Mouse (Mus musculus) forebrain, embryonic 10.5 days (tissue): Measurements from ENCODE around the gene Cpne5. TPM values are rescaled to one million over a fixed set of nuclear protein-coding genes. Genes with fewer than 3 reads are reported as not detected.

ENCODE experiments used
- DNase-seq: peaks from one replicate; pipeline ENCODE4 v3.0.0-alpha.2; 2017; ENCODE audit warnings: low spot score; ENCODE audit errors: extremely low spot score
- H3K27ac ChIP-seq: fragments of 300-500 bp; sonication (generic); 2 replicates; pipeline ENCODE4 v1.5.1; 2016; ENCODE audit warnings: mild to moderate bottlenecking
- H3K27me3 ChIP-seq: fragments of 300-500 bp; sonication (generic); 2 replicates; pipeline ENCODE4 v1.6.1; 2016; ENCODE audit warnings: mild to moderate bottlenecking; ENCODE audit not compliant: poor library complexity, severe bottlenecking
- H3K36me3 ChIP-seq: fragments of 300-500 bp; sonication (generic); replicated peaks from 2 replicates; pipeline ENCODE4 v1.6.1; 2016; ENCODE audit warnings: mild to moderate bottlenecking, moderate library complexity
- H3K4me1 ChIP-seq: fragments of 300-500 bp; sonication (generic); 2 replicates; pipeline ENCODE4 v1.6.1; 2016
- H3K4me3 ChIP-seq: fragments of 300-500 bp; sonication (generic); 2 replicates; pipeline ENCODE4 v1.5.1; 2016; ENCODE audit warnings: mild to moderate bottlenecking, moderate library complexity
- H3K9me3 ChIP-seq: fragments of 300-500 bp; sonication (generic); 2 replicates; pipeline ENCODE4 v1.6.1; 2016; ENCODE audit warnings: mild to moderate bottlenecking, moderate library complexity
- WGBS: fragments of 180-500 bp; shearing (Covaris S2); methylation state at CpG from one replicate; pipeline ENCODE4 v1.1.7; 2016; 5-methylcytosine and 5-hydroxymethylcytosine counted together
- polyA plus RNA-seq: library from polyadenylated mRNA; unstranded; fragments of >200 nt; fragmentation: Nextera tagmentation; extraction: Ambion mirVana; gene quantifications from 2 replicates; pipeline ENCODE4 v1.2.1, GENCODE M21; 2016

Cpne5 gene
- polyA plus RNA-seq, 1 experiment from 2014 or later = 5.3 TPM

- Histone ChIP-seq H3K27me3 (peaks cover 56% of the 10 kb centered on the region), H3K4me1 (peaks cover 70% of the 10 kb centered on the region), H3K4me3 (peak overlapping the region; percentile 15; the same call in 1 of the 2 replicates), H3K27ac (peak overlapping the region; percentile 74), H3K36me3 (no peaks in the 10 kb centered on the region), H3K9me3 (no peaks in the 10 kb centered on the region)
- 10% methylated on average over 10 of the region's 10 CpGs for WGBS
- DNase-seq = no peak
Measured at GRCm38 (mm10) chr17:29186989-29187859, 50.7 kb downstream of the Cpne5 start.

GRCm38 (mm10) chr17:29185376-29186046, 52.5 kb downstream of the Cpne5 start:
- H3K27me3 ChIP-seq = peaks cover 47% of the 10 kb centered on the region
- H3K4me3 ChIP-seq = no peak overlapping the region
- peaks cover 60% of the 10 kb centered on the region for H3K4me1 ChIP-seq
- no peaks in the 10 kb centered on the region for H3K36me3 ChIP-seq
- H3K27ac ChIP-seq = peak overlapping the region; percentile 68
- no peaks in the 10 kb centered on the region for H3K9me3 ChIP-seq
- 34% methylated on average over 7 of the region's 7 CpGs for WGBS
- DNase-seq = no peak

GRCm38 (mm10) chr17:29183162-29183561, 54.8 kb downstream of the Cpne5 start:
- Histone ChIP-seq H3K36me3 (no peaks in the 10 kb centered on the region), H3K4me1 (peaks cover 43% of the 10 kb centered on the region), H3K27ac (0 out of 2 replicates have a peak overlapping the region, but pooled peaks have one; percentile 44), H3K4me3 (no peak overlapping the region), H3K27me3 (peaks cover 23% of the 10 kb centered on the region), H3K9me3 (no peaks in the 10 kb centered on the region)
- 72% methylated on average over 11 of the region's 11 CpGs for WGBS
- no peak for DNase-seq

GRCm38 (mm10) chr17:29181751-29182150, 56.2 kb downstream of the Cpne5 start:
- no peaks in the 10 kb centered on the region for H3K36me3 ChIP-seq
- H3K9me3 ChIP-seq = no peaks in the 10 kb centered on the region
- WGBS = 90% methylated on average over 5 of the region's 5 CpGs
- H3K4me1 ChIP-seq = peaks cover 34% of the 10 kb centered on the region
- H3K4me3 ChIP-seq = no peak overlapping the region
- H3K27me3 ChIP-seq = peaks cover 20% of the 10 kb centered on the region
- no peak for DNase-seq
- no peak overlapping the region; the same call in 1 of the 2 replicates for H3K27ac ChIP-seq

GRCm38 (mm10) chr17:29180406-29181127, 57.4 kb downstream of the Cpne5 start:
- Histone ChIP-seq H3K27ac (no peak overlapping the region), H3K36me3 (no peaks in the 10 kb centered on the region), H3K4me3 (no peak overlapping the region), H3K4me1 (peaks cover 34% of the 10 kb centered on the region), H3K9me3 (no peaks in the 10 kb centered on the region), H3K27me3 (peaks cover 23% of the 10 kb centered on the region)
- WGBS = 89% methylated on average over 4 of the region's 4 CpGs
- DNase-seq = no peak

- H3K27me3 ChIP-seq = peaks cover 23% of the 10 kb centered on the region
- no peak overlapping the region for H3K4me3 ChIP-seq
- 0 out of 2 replicates have a peak overlapping the region, but pooled peaks have one; percentile 30 for H3K27ac ChIP-seq
- H3K4me1 ChIP-seq = peaks cover 28% of the 10 kb centered on the region
- H3K36me3 ChIP-seq = no peaks in the 10 kb centered on the region
- no peaks in the 10 kb centered on the region for H3K9me3 ChIP-seq
- 87% methylated on average over 6 of the region's 6 CpGs for WGBS
- no peak for DNase-seq
Measured at GRCm38 (mm10) chr17:29179917-29180316, 58.0 kb downstream of the Cpne5 start.

GRCm38 (mm10) chr17:29178503-29179059, 59.4 kb downstream of the Cpne5 start:
- peaks cover 28% of the 10 kb centered on the region for H3K4me1 ChIP-seq
- H3K9me3 ChIP-seq = no peaks in the 10 kb centered on the region
- peaks cover 15% of the 10 kb centered on the region for H3K27me3 ChIP-seq
- WGBS = 67% methylated on average over 9 of the region's 9 CpGs
- no peak overlapping the region for H3K4me3 ChIP-seq
- H3K27ac ChIP-seq = peak overlapping the region; percentile 51; the same call in 1 of the 2 replicates
- no peak for DNase-seq
- no peaks in the 10 kb centered on the region for H3K36me3 ChIP-seq

- H3K9me3 ChIP-seq = no peaks in the 10 kb centered on the region
- peak; percentile 76 for DNase-seq
- peaks cover 22% of the 10 kb centered on the region for H3K4me1 ChIP-seq
- H3K27ac ChIP-seq = peak overlapping the region; percentile 44; the same call in 1 of the 2 replicates
- peaks cover 4% of the 10 kb centered on the region; the same call in 1 of the 2 replicates for H3K27me3 ChIP-seq
- 13% methylated on average over 9 of the region's 9 CpGs for WGBS
- peak overlapping the region; percentile 8; the same call in 1 of the 2 replicates for H3K4me3 ChIP-seq
- no peaks in the 10 kb centered on the region for H3K36me3 ChIP-seq
Measured at GRCm38 (mm10) chr17:29176391-29177267, 61.3 kb downstream of the Cpne5 start.

GRCm38 (mm10) chr17:29175693-29176092, 62.3 kb downstream of the Cpne5 start:
- DNase-seq = no peak
- Histone ChIP-seq H3K4me1 (peaks cover 26% of the 10 kb centered on the region), H3K27ac (peak overlapping the region; percentile 44; the same call in 1 of the 2 replicates), H3K9me3 (no peaks in the 10 kb centered on the region), H3K36me3 (no peaks in the 10 kb centered on the region), H3K4me3 (no peak overlapping the region), H3K27me3 (peaks cover 4% of the 10 kb centered on the region; the same call in 1 of the 2 replicates)
- 74% methylated on average over 3 of the region's 3 CpGs for WGBS

GRCm38 (mm10) chr17:29173165-29173564, 64.8 kb downstream of the Cpne5 start:
- no peak for DNase-seq
- H3K36me3 ChIP-seq = no peaks in the 10 kb centered on the region
- 0 out of 2 replicates have a peak, but pooled peaks cover 4% of the 10 kb centered on the region for H3K27me3 ChIP-seq
- 80% methylated on average over 8 of the region's 8 CpGs for WGBS
- no peaks in the 10 kb centered on the region for H3K9me3 ChIP-seq
- peaks cover 21% of the 10 kb centered on the region for H3K4me1 ChIP-seq
- H3K27ac ChIP-seq = no peak overlapping the region
- H3K4me3 ChIP-seq = no peak overlapping the region

- Histone ChIP-seq H3K4me1 (peaks cover 25% of the 10 kb centered on the region), H3K9me3 (no peaks in the 10 kb centered on the region), H3K4me3 (no peak overlapping the region), H3K27me3 (peaks cover 9% of the 10 kb centered on the region; the same call in 1 of the 2 replicates), H3K36me3 (no peaks in the 10 kb centered on the region), H3K27ac (no peak overlapping the region)
- WGBS = 51% methylated on average over 10 of the region's 10 CpGs
- DNase-seq = no peak
Measured at GRCm38 (mm10) chr17:29172062-29172461, 65.9 kb downstream of the Cpne5 start.
